Mouse (Mus musculus): Measurements from ENCODE around the gene Tmem45b. TPM values are rescaled to one million over a fixed set of nuclear protein-coding genes. Genes with fewer than 3 reads are reported as not detected.

Gene Tmem45b
- polyA plus RNA-seq, 2 experiments = not detected

DNA sequence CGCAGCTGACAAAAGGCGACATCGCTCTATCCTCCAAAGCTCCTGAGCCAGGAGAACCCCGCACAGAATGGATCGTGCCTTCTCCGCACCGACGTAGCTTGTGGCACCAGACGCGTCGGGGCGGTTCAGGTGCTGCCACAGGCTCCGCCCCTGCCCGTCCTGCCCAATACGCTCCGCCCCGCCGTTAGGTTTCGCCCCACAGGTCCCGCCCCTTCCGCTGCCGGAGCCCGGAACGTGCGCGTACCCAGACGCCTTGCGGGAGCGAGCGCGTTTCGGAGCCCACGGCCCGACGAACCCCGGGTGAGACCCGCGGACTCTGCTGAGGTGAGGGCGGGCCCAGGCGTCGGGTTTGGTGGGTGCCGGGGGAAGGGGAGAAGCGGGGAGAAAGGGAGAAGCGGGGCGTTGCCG is 78.3 kb downstream of the Tmem45b start, which contains the start of gene Nfrkb:
Nfrkb (plus strand) TSS at position 246 of the 408 bp plus-strand sequence.
- DNase-seq (ENCODE audit: low spot score) = peak; percentile 93
- 0 out of 2 replicates have a peak within 1 kb of the TSS, but pooled peaks have one; percentile 26 for H3K27ac ChIP-seq (replicated peaks; ENCODE audit: low read depth, low read length)
- peak; percentile 80; the same call in 1 of the 2 replicates for TF ChIP-seq POLR2A (IDR thresholded peaks at IDR 0.05; ENCODE audit: borderline replicate concordance, extremely low read depth, insufficient read depth, insufficient read length)
- peaks cover 9% of the 10 kb centered on the region; the same call in 1 of the 2 replicates for H3K4me1 ChIP-seq (ENCODE audit: control insufficient read depth, insufficient read depth, low read length)
- H3K36me3 ChIP-seq (ENCODE audit: control insufficient read depth, insufficient read depth, low read length) = peaks cover 15% of the 10 kb centered on the region
- H3K4me2 ChIP-seq (replicated peaks; ENCODE audit: low read depth, low read length, severe bottlenecking) = peak within 1 kb of the TSS; percentile 78
- H3K4me3 ChIP-seq (replicated peaks; ENCODE audit: low read length) = peak within 1 kb of the TSS; percentile 85
- H3K9me3 ChIP-seq (ENCODE audit: control insufficient read depth, low read length) = no peaks in the 10 kb centered on the region
- peak within 1 kb of the TSS; percentile 89 for H3K9ac ChIP-seq (ENCODE audit: low read depth, low read length, severe bottlenecking)
- H3K27me3 ChIP-seq (ENCODE audit: control insufficient read depth, insufficient read depth, low read length) = no peaks in the 10 kb centered on the region
- ATAC-seq (ENCODE audit: low FRiP score, low read depth) = peak; percentile 98
- 2% methylated on average over 45 of the region's 46 CpGs for WGBS

DNA sequence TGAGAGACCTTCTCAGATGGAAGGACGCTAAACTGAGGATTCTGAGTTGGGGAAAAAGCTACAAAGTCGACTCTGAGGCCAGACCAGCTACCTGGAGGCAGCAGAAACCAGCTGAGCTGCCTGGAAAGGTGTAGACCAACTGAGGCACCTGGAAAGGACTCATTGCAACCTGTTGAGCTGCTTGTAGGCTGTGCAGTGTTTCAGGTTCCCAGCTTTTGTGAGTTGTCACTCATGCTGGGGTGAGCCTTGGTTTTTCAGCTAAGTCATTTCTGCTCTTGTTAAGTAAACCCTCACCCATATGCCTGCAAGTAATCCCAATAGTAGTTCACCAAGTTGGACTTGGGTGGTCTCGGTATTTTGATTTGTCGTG is 78.8 kb downstream of the Tmem45b start:
- peak; percentile 13 for ATAC-seq (ENCODE audit: low FRiP score, low read depth)
- DNase-seq (ENCODE audit: low spot score) = no peak

DNA sequence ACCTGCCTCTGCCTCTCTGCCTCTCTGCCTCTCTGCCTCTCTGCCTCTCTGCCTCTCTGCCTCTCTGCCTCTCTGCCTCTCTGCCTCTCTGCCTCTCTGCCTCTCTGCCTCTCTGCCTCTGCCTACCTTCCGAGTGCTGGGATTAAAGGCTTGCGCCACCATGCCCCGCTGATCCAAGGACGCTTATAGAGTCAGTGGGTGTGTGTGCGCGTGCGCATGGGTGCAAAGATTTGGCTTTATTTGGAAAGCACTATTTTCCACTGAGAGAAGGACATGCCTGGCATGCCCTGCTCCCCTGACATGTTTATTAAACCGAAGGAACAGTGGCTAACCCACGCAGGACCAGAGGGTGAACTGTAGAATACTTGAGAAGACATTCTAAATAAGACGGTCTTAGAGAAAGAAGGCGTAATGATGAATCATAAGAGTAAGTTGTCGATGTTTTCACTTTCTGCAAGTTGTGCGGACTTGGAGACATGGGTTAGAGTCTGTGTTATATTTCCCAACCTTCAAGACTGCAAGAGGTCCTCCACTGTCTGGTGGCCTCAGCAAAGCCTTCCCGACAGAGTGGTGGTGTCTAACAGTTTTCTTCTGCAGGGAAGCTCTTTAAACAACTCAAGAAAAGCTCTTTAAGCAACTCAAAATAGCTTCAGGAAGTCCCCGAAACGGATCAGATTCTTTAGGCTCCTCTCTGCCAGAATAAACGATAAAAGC is 79.3 kb downstream of the Tmem45b start:
- no peak for ATAC-seq (ENCODE audit: low FRiP score, low read depth)
- peak overlapping the region; percentile 78; the same call in 1 of the 2 replicates for H3K4me2 ChIP-seq (replicated peaks; ENCODE audit: low read depth, low read length, severe bottlenecking)
- 83% methylated on average over 17 of the region's 17 CpGs for WGBS
- TF ChIP-seq POLR2A (IDR thresholded peaks at IDR 0.05; ENCODE audit: borderline replicate concordance, extremely low read depth, insufficient read depth, insufficient read length) = no peak
- H3K36me3 ChIP-seq (ENCODE audit: control insufficient read depth, insufficient read depth, low read length) = peaks cover 11% of the 10 kb centered on the region; the same call in 1 of the 2 replicates
- H3K27me3 ChIP-seq (ENCODE audit: control insufficient read depth, insufficient read depth, low read length) = no peaks in the 10 kb centered on the region
- no peak overlapping the region for H3K27ac ChIP-seq (replicated peaks; ENCODE audit: low read depth, low read length)
- H3K9ac ChIP-seq (ENCODE audit: low read depth, low read length, severe bottlenecking) = peak overlapping the region; percentile 89; the same call in 1 of the 2 replicates
- DNase-seq (ENCODE audit: low spot score) = no peak
- H3K4me1 ChIP-seq (ENCODE audit: control insufficient read depth, insufficient read depth, low read length) = peaks cover 9% of the 10 kb centered on the region; the same call in 1 of the 2 replicates
- no peaks in the 10 kb centered on the region for H3K9me3 ChIP-seq (ENCODE audit: control insufficient read depth, low read length)
- no peak overlapping the region; the same call in 1 of the 2 replicates for H3K4me3 ChIP-seq (replicated peaks; ENCODE audit: low read length)

More for the DNA sequence above, 78.8 kb downstream of the Tmem45b start:
- Histone ChIP-seq H3K36me3 (ENCODE audit: control insufficient read depth, insufficient read depth, low read length) (peaks cover 13% of the 10 kb centered on the region; the same call in 1 of the 2 replicates), H3K4me2 (replicated peaks; ENCODE audit: low read depth, low read length, severe bottlenecking) (peak overlapping the region; percentile 78), H3K27me3 (ENCODE audit: control insufficient read depth, insufficient read depth, low read length) (no peaks in the 10 kb centered on the region), H3K4me1 (ENCODE audit: control insufficient read depth, insufficient read depth, low read length) (peaks cover 9% of the 10 kb centered on the region; the same call in 1 of the 2 replicates), H3K9ac (ENCODE audit: low read depth, low read length, severe bottlenecking) (peak overlapping the region; percentile 89), H3K9me3 (ENCODE audit: control insufficient read depth, low read length) (no peaks in the 10 kb centered on the region), H3K27ac (replicated peaks; ENCODE audit: low read depth, low read length) (no peak overlapping the region), H3K4me3 (replicated peaks; ENCODE audit: low read length) (peak overlapping the region; percentile 85)
- TF ChIP-seq POLR2A (IDR thresholded peaks at IDR 0.05; ENCODE audit: borderline replicate concordance, extremely low read depth, insufficient read depth, insufficient read length) = no peak
- 20% methylated on average over 4 of the region's 4 CpGs for WGBS

DNA sequence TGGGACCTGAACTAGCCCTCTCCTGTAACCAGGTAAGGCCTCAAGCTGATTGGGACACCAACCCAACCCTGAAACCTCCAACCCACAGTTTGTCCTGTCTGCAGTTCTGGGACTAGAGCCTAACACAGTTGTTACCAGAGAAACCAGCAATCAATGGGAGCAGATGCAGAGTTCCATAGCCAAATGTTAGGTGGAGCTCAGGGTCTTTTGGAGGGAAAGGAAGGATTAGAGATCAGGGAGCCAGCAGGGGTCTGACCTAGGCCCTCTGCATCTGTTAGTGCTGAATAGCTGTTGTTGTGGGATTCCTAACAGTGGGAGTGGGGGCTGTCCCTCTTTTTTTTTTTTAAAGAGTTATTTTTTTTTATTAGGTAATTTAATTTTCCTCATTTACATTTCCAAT is 87.6 kb downstream of the Tmem45b start:
- Histone ChIP-seq H3K27me3 (ENCODE audit: control insufficient read depth, insufficient read depth, low read length) (no peaks in the 10 kb centered on the region), H3K36me3 (ENCODE audit: control insufficient read depth, insufficient read depth, low read length) (peaks cover 14% of the 10 kb centered on the region), H3K9me3 (ENCODE audit: control insufficient read depth, low read length) (peaks cover 6% of the 10 kb centered on the region; the same call in 1 of the 2 replicates), H3K4me1 (ENCODE audit: control insufficient read depth, insufficient read depth, low read length) (no peaks in the 10 kb centered on the region), H3K4me3 (replicated peaks; ENCODE audit: low read length) (no peak overlapping the region), H3K9ac (ENCODE audit: low read depth, low read length, severe bottlenecking) (no peak overlapping the region), H3K27ac (replicated peaks; ENCODE audit: low read depth, low read length) (no peak overlapping the region), H3K4me2 (replicated peaks; ENCODE audit: low read depth, low read length, severe bottlenecking) (no peak overlapping the region)
- ATAC-seq (ENCODE audit: low FRiP score, low read depth) (no peak), DNase-seq (ENCODE audit: low spot score) (no peak)
- TF ChIP-seq POLR2A (IDR thresholded peaks at IDR 0.05; ENCODE audit: borderline replicate concordance, extremely low read depth, insufficient read depth, insufficient read length) = no peak

Other genes starting within 250 kb of the Tmem45b start
- gene Prdm10, start 183.9 kb downstream of the Tmem45b start, polyA plus RNA-seq (2012; rRNA removed) = 14.6 and 17.5 TPM in 2 replicates
- gene Prdm10, start 183.9 kb downstream of the Tmem45b start, polyA plus RNA-seq (2014; fragmentation: Nextera tagmentation; extraction: Ambion mirVana) = 5.2 and 5.5 TPM in 2 replicates
- gene Nfrkb, start 78.3 kb downstream of the Tmem45b start, polyA plus RNA-seq (2012; rRNA removed) = 31.6 and 39.6 TPM in 2 replicates
- gene Nfrkb, start 78.3 kb downstream of the Tmem45b start, polyA plus RNA-seq (2014; fragmentation: Nextera tagmentation; extraction: Ambion mirVana) = 23.4 and 28.3 TPM in 2 replicates

Measured in limb, embryonic 14.5 days (tissue).